Mouse (Mus musculus) liver, postnatal 0 days (tissue): Measurements from ENCODE around the gene Epn3. TPM values are rescaled to one million over a fixed set of nuclear protein-coding genes. Genes with fewer than 3 reads are reported as not detected.
A peak's percentile ranks its signal among the peaks of the same experiment; 100 is the strongest.

Source experiments
- ATAC-seq: fragments of 200-750 bp; cut with Nextera tagmentation; 2 replicates; pipeline ENCODE4 v1.8.0; 2017; ENCODE audit warnings: mild to moderate bottlenecking, moderate library complexity
- DNase-seq: peaks from one replicate; pipeline ENCODE4 v3.0.0-alpha.2; 2016
- H3K27ac ChIP-seq: fragments of 300-500 bp; sonication (generic); 2 replicates; pipeline ENCODE4 v1.5.1; 2014; ENCODE audit warnings: antibody characterized with exemption, moderate library complexity, mild to moderate bottlenecking, low read depth
- H3K27me3 ChIP-seq: fragments of 300-500 bp; sonication (generic); 2 replicates; pipeline ENCODE4 v1.6.1; 2014; ENCODE audit warnings: low read length, control low read depth, mixed read lengths; ENCODE audit not compliant: insufficient read depth
- H3K36me3 ChIP-seq: fragments of 300-500 bp; sonication (generic); replicated peaks from 2 replicates; pipeline ENCODE4 v1.6.1; 2014; ENCODE audit warnings: mild to moderate bottlenecking, control low read depth, low read length, moderate library complexity, mixed read lengths; ENCODE audit not compliant: insufficient read depth
- H3K4me1 ChIP-seq: fragments of 300-500 bp; sonication (generic); 2 replicates; pipeline ENCODE4 v1.6.1; 2014; ENCODE audit warnings: antibody characterized with exemption, mild to moderate bottlenecking, control low read depth; ENCODE audit not compliant: insufficient read depth
- H3K4me2 ChIP-seq: fragments of 300-500 bp; sonication (generic); 2 replicates; pipeline ENCODE4 v1.6.1; 2014; ENCODE audit warnings: low read depth, mild to moderate bottlenecking, low read length, moderate library complexity, mixed read lengths
- H3K4me3 ChIP-seq: fragments of 300-500 bp; sonication (generic); 2 replicates; pipeline ENCODE4 v1.5.1; 2014; ENCODE audit warnings: low read depth, low read length
- H3K9ac ChIP-seq: fragments of 300-500 bp; sonication (generic); replicated peaks from 2 replicates; pipeline ENCODE4 v1.6.1; 2014; ENCODE audit warnings: mild to moderate bottlenecking, moderate library complexity
- H3K9me3 ChIP-seq: fragments of 300-500 bp; sonication (generic); 2 replicates; pipeline ENCODE4 v1.6.1; 2016; ENCODE audit warnings: mild to moderate bottlenecking, control low read depth, low read length, mixed read lengths
- CTCF ChIP-seq: sonication (generic); IDR thresholded peaks from 2 replicates; pipeline ENCODE4 v1.5.1; 2016; ENCODE audit warnings: antibody characterized with exemption, low read depth
- EP300 ChIP-seq: IDR thresholded peaks from 2 replicates; pipeline ENCODE4 v1.6.1; 2016; ENCODE audit warnings: antibody characterized with exemption, low read depth, mild to moderate bottlenecking
- WGBS: fragments of 180-500 bp; shearing (Covaris S2); extraction: QIAGEN DNeasy Blood & Tissue Kit; methylation state at CpG from one replicate; pipeline ENCODE4 v1.1.7; 2014; ENCODE audit not compliant: insufficient replicate concordance; 5-methylcytosine and 5-hydroxymethylcytosine counted together
- polyA plus RNA-seq: library from polyadenylated mRNA; unstranded; fragments of >200 nt; fragmentation: Nextera tagmentation; extraction: Ambion mirVana; gene quantifications from 2 replicates; pipeline ENCODE4 v1.2.1, GENCODE M21; 2015

Epn3 gene
- 0.21 and 0.22 TPM in 2 replicates for polyA plus RNA-seq

- H3K4me2 ChIP-seq = peak within 1 kb of the TSS; percentile 54
- WGBS = 2% methylated on average over 26 of the region's 26 CpGs
- DNase-seq = peak; percentile 31
- H3K27me3 ChIP-seq = peaks cover 39% of the 10 kb centered on the region
- no peaks in the 10 kb centered on the region for H3K36me3 ChIP-seq
- peak; percentile 73 for ATAC-seq
- peaks cover 7% of the 10 kb centered on the region; the same call in 1 of the 2 replicates for H3K4me1 ChIP-seq
- no peak within 1 kb of the TSS for H3K9ac ChIP-seq
- H3K4me3 ChIP-seq = peak within 1 kb of the TSS; percentile 34
- no peak within 1 kb of the TSS for H3K27ac ChIP-seq
- H3K9me3 ChIP-seq = no peaks in the 10 kb centered on the region
- no peak for TF ChIP-seq CTCF
- TF ChIP-seq EP300 = no peak
These were observed at the start of gene Epn3 for GRCm38 (mm10) chr11:94499661-94500152. TSS of gene Epn3 (minus strand) at chr11:94499974.

- DNase-seq = peak; percentile 94
- no peaks in the 10 kb centered on the region for H3K27me3 ChIP-seq
- 2% methylated on average over 47 of the region's 49 CpGs for WGBS
- H3K4me2 ChIP-seq = peak within 1 kb of the TSS; percentile 88
- H3K9me3 ChIP-seq = no peaks in the 10 kb centered on the region
- H3K4me3 ChIP-seq = peak within 1 kb of the TSS; percentile 65
- H3K9ac ChIP-seq = peak within 1 kb of the TSS; percentile 69
- no peaks in the 10 kb centered on the region for H3K36me3 ChIP-seq
- TF ChIP-seq EP300 = no peak
- TF ChIP-seq CTCF = peak; percentile 95
- H3K4me1 ChIP-seq = peaks cover 10% of the 10 kb centered on the region
- peak; percentile 87 for ATAC-seq
- peak within 1 kb of the TSS; percentile 81 for H3K27ac ChIP-seq
These were observed 49.3 kb upstream of the Epn3 start, which contains the start of gene Rsad1 for GRCm38 (mm10) chr11:94548888-94549690. TSS of gene Rsad1 (minus strand) at chr11:94549255.

DNA sequence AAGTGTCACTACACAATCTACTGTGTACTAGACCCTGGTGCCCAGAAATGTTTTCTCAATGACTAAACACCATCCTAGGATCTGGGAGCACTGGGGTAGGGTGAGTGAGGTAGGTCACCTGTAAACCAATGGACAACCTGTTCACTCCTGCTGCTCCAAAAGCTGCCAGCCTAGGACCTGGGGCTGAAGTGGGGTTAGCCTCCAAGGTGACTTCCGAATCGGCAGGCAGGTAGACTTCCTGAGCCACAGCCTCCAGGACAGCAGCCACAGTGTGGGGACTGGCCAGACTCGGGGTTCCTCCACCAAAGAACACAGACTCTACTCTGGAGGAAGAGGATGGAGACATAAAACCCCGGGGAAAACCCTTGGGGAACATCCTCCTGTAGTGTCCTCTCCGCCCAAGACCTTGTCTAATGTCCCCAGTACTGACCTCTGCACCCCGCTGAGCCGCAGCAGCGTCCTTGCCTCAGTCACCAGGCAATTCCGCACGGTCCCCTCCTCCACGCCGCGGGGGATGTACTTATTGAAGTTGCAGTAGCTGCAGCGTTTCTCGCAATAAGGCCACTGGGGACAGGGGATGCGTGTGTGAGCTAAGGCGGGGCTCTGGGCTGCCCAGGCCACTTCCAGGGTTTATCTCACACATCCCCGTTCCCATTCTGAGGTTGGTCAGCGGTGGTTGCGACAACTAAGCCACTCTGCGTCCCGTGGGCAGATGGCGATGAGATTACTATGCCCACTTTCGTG lies 48.4 kb upstream of the Epn3 start:
- Histone ChIP-seq H3K4me3 (peak overlapping the region; percentile 65), H3K9ac (peak overlapping the region; percentile 69), H3K9me3 (no peaks in the 10 kb centered on the region), H3K36me3 (no peaks in the 10 kb centered on the region), H3K4me2 (peak overlapping the region; percentile 88), H3K27me3 (no peaks in the 10 kb centered on the region), H3K4me1 (peaks cover 10% of the 10 kb centered on the region), H3K27ac (peak overlapping the region; percentile 81; the same call in 1 of the 2 replicates)
- DNase-seq = peak; percentile 48
- ATAC-seq = peak; percentile 40
- WGBS = 7% methylated on average over 24 of the region's 24 CpGs
- TF ChIP-seq CTCF (no peak), EP300 (no peak)

DNA sequence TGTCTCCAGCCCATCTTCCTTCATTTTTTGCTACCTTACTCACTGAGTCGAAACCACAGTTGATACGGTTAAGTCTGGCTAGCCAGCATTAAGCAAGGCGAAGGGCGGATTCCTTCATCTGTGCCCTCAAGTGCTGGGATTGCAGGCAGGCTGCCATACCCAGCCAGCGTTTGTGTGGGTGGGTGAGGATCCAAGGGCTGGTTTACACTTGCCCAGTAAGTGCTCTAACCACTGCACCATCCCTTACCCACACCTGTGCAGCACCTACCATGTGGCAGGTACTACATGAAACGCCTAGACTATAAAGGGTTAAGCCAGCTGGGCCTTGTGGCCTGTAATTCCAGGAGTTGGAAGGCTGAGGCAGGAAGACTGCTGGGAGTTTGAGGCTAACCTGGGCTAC lies 47.5 kb upstream of the Epn3 start:
- WGBS = 87% methylated on average over 6 of the region's 6 CpGs
- TF ChIP-seq CTCF (no peak), EP300 (no peak)
- H3K27ac ChIP-seq = no peak overlapping the region
- DNase-seq (no peak), ATAC-seq (no peak)
- no peaks in the 10 kb centered on the region for H3K27me3 ChIP-seq
- no peaks in the 10 kb centered on the region for H3K36me3 ChIP-seq
- H3K9ac ChIP-seq = no peak overlapping the region
- no peak overlapping the region for H3K4me2 ChIP-seq
- no peaks in the 10 kb centered on the region for H3K9me3 ChIP-seq
- H3K4me1 ChIP-seq = peaks cover 10% of the 10 kb centered on the region
- no peak overlapping the region for H3K4me3 ChIP-seq

DNA sequence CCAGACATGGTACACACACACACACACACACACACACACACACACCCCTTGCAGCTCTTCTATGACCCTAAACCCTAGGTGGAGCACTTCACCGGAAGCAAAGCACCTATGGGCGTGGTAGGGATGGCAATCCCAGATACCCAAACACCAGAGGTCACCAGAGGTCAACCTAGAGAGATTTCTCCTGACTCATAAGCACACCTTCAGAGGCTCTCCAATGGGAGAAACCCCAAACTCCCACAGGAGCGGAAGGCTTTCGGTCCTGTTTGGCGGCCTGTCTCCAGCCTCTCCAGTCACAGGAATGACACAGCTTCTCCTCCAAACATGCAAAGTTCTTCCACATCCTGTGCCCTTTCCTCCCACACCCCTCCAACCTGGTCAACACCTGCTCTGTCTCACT lies 46.6 kb upstream of the Epn3 start:
- no peak overlapping the region for H3K4me3 ChIP-seq
- no peak for TF ChIP-seq CTCF
- no peaks in the 10 kb centered on the region for H3K27me3 ChIP-seq
- WGBS = 86% methylated on average over 5 of the region's 5 CpGs
- H3K4me1 ChIP-seq = peaks cover 10% of the 10 kb centered on the region
- H3K27ac ChIP-seq = no peak overlapping the region
- H3K4me2 ChIP-seq = no peak overlapping the region
- no peak for ATAC-seq
- no peaks in the 10 kb centered on the region for H3K9me3 ChIP-seq
- H3K36me3 ChIP-seq = no peaks in the 10 kb centered on the region
- no peak overlapping the region for H3K9ac ChIP-seq
- DNase-seq = no peak

DNA sequence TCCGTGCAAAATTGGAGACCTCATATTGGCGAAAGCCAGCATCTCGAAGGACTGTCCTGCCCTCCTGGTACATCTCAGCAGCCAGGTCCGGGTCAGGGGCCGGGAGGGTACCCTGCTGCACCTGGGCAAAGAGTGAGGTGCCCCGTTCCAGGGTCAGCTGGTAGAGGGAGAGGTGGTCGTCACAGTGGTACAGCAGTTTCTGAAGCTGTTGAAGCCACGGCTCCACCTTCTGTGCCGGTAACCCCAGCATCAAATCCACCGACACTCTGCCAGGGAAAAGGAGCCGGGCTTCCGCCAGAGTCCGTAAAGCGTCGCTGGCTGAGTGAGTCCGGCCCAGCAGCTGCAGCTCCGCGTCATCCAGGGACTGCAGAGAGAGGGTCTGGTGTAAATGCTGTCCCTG lies 44.6 kb upstream of the Epn3 start:
- TF ChIP-seq CTCF (no peak), EP300 (no peak)
- Histone ChIP-seq H3K4me3 (no peak overlapping the region), H3K9ac (no peak overlapping the region), H3K36me3 (no peaks in the 10 kb centered on the region), H3K4me2 (no peak overlapping the region), H3K4me1 (peaks cover 7% of the 10 kb centered on the region), H3K27ac (no peak overlapping the region), H3K27me3 (no peaks in the 10 kb centered on the region), H3K9me3 (no peaks in the 10 kb centered on the region)
- WGBS = 79% methylated on average over 18 of the region's 18 CpGs
- no peak for DNase-seq
- ATAC-seq = no peak
